Mouse (Mus musculus) hindbrain, embryonic 15.5 days (tissue): Measurements from ENCODE around the gene Taar2. TPM values are rescaled to one million over a fixed set of nuclear protein-coding genes. Genes with fewer than 3 reads are reported as not detected.
A peak's percentile ranks its signal among the peaks of the same experiment; 100 is the strongest.

ENCODE experiments used
- ATAC-seq: fragments of 200-750 bp; cut with Nextera tagmentation; 2 replicates; pipeline ENCODE4 v1.8.0; 2017; ENCODE audit warnings: low read depth, moderate number of reproducible peaks, moderate TSS enrichment; ENCODE audit not compliant: low FRiP score
- H3K27ac ChIP-seq: fragments of 300-500 bp; sonication (generic); replicated peaks from 2 replicates; pipeline ENCODE4 v1.5.1; 2015; ENCODE audit warnings: mild to moderate bottlenecking, inconsistent platforms
- H3K27me3 ChIP-seq: fragments of 300-500 bp; sonication (generic); 2 replicates; pipeline ENCODE4 v1.6.1; 2015; ENCODE audit warnings: control low read depth, inconsistent platforms
- H3K36me3 ChIP-seq: fragments of 300-500 bp; sonication (generic); 2 replicates; pipeline ENCODE4 v1.6.1; 2015; ENCODE audit warnings: control low read depth, inconsistent platforms
- H3K4me1 ChIP-seq: fragments of 300-500 bp; sonication (generic); replicated peaks from 2 replicates; pipeline ENCODE4 v1.6.1; 2015; ENCODE audit warnings: control low read depth, inconsistent platforms
- H3K4me2 ChIP-seq: fragments of 300-500 bp; sonication (generic); 2 replicates; pipeline ENCODE4 v1.6.1; 2015; ENCODE audit warnings: moderate library complexity, mild to moderate bottlenecking, inconsistent platforms
- H3K4me3 ChIP-seq: fragments of 300-500 bp; sonication (generic); 2 replicates; pipeline ENCODE4 v1.5.1; 2015; ENCODE audit warnings: mild to moderate bottlenecking, inconsistent platforms
- H3K9ac ChIP-seq: fragments of 300-500 bp; sonication (generic); 2 replicates; pipeline ENCODE4 v1.6.1; 2015; ENCODE audit warnings: inconsistent platforms
- H3K9me3 ChIP-seq: fragments of 300-500 bp; sonication (generic); 2 replicates; pipeline ENCODE4 v1.6.1; 2016; ENCODE audit warnings: control low read depth, inconsistent platforms
- WGBS: fragments of 180-500 bp; shearing (Covaris S2); methylation state at CpG from one replicate; pipeline ENCODE4 v1.1.7; 2015; 5-methylcytosine and 5-hydroxymethylcytosine counted together
- polyA plus RNA-seq: library from polyadenylated mRNA; unstranded; fragments of >200 nt; fragmentation: Nextera tagmentation; extraction: Ambion mirVana; gene quantifications from 2 replicates; pipeline ENCODE4 v1.2.1, GENCODE M21; 2015

The Taar2 gene
- polyA plus RNA-seq, 1 experiment from 2014 or later = not detected

DNA sequence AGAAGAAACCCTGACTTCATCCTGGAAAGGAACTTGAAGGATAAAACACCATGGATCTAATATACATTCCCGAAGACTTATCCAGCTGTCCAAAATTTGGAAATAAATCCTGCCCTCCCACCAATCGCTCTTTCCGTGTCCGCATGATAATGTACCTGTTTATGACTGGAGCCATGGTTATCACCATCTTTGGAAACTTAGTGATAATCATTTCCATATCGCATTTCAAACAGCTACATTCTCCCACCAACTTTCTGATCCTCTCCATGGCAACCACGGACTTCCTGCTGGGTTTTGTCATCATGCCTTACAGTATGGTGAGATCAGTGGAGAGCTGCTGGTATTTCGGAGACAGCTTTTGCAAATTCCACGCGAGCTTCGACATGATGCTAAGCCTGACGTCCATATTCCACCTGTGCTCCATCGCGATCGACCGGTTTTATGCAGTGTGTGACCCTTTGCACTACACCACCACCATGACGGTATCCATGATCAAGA lies 11.2 kb downstream of the Taar2 start, which contains the start of gene Taar3:
Taar3 (plus strand) TSS at position 51 of the 498 bp plus-strand sequence.
- no peaks in the 10 kb centered on the region for H3K27me3 ChIP-seq
- no peak for ATAC-seq
- H3K4me2 ChIP-seq = no peak within 1 kb of the TSS
- no peaks in the 10 kb centered on the region for H3K4me1 ChIP-seq
- WGBS = 78% methylated on average over 16 of the region's 16 CpGs
- no peaks in the 10 kb centered on the region for H3K36me3 ChIP-seq
- no peak within 1 kb of the TSS for H3K9ac ChIP-seq
- no peak within 1 kb of the TSS for H3K27ac ChIP-seq
- no peak within 1 kb of the TSS for H3K4me3 ChIP-seq
- no peaks in the 10 kb centered on the region for H3K9me3 ChIP-seq

DNA sequence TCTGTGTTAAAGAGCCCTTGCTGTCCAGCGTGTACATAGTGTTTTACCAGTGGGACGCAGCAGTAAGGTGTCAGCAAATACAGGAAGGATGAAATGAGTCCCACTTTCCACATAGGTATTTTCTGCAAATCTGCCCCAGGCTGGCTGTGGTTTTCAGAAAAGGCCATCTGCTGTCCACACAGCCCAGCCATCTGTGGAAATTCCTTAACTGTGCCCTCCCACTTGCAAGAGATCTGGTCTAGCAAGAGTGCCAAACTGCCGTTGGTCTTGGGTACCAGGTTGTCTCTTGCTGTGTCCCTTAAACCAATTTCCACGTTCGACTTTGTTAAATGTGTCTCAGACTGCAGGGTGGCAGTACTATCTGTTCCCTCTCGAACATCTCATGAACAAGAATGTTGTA lies 13.3 kb downstream of the Taar2 start:
- Histone ChIP-seq H3K36me3 (no peaks in the 10 kb centered on the region), H3K4me1 (no peaks in the 10 kb centered on the region), H3K9me3 (no peaks in the 10 kb centered on the region), H3K4me3 (no peak overlapping the region), H3K27ac (no peak overlapping the region), H3K9ac (no peak overlapping the region), H3K4me2 (no peak overlapping the region), H3K27me3 (no peaks in the 10 kb centered on the region)
- WGBS = 83% methylated on average over 6 of the region's 6 CpGs
- no peak for ATAC-seq

DNA sequence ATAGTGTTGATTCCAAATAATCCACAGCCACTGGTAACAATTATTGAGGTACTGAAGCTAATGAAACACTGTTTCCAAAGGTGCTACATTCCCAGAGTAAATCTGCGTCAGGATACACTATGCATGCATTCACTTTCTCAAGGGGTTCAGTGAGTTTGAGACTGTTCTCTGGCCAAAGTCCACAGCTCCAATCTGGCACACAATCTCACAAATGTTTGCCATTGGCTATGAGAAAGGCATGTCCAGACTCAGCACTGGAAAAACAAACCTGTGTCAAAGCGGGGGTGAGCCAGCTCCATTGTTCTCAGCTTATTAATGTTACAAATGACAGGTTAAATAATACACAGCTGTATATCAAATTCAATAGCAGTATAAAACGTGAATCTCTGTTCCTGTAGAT lies 20.7 kb downstream of the Taar2 start:
- Histone ChIP-seq H3K36me3 (no peaks in the 10 kb centered on the region), H3K4me2 (no peak overlapping the region), H3K9me3 (no peaks in the 10 kb centered on the region), H3K9ac (no peak overlapping the region), H3K4me3 (no peak overlapping the region), H3K4me1 (no peaks in the 10 kb centered on the region), H3K27me3 (no peaks in the 10 kb centered on the region), H3K27ac (no peak overlapping the region)
- WGBS = 65% methylated on average over 3 of the region's 3 CpGs
- ATAC-seq = no peak

DNA sequence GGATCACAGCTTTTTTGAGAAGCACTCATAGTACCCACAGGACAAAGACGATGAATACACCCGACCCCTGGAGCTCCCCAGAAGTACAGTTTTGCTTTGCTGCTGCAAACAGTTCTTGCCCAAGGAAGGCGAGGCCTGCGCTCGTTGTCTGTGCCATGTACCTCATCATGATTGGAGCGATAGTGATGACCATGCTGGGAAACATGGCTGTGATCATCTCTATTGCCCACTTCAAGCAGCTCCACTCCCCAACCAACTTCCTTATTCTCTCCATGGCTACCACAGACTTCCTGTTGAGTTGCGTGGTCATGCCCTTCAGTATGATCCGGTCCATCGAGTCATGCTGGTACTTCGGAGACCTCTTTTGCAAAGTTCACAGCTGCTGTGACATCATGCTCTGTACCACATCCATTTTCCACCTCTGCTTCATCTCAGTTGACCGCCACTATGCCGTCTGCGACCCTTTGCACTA lies 22.1 kb downstream of the Taar2 start, which contains the start of gene Taar4:
Taar4 (plus strand) TSS at position 51 of the 472 bp plus-strand sequence.
- Histone ChIP-seq H3K27me3 (no peaks in the 10 kb centered on the region), H3K9me3 (no peaks in the 10 kb centered on the region), H3K36me3 (no peaks in the 10 kb centered on the region), H3K27ac (no peak within 1 kb of the TSS), H3K9ac (no peak within 1 kb of the TSS), H3K4me2 (no peak within 1 kb of the TSS), H3K4me1 (no peaks in the 10 kb centered on the region), H3K4me3 (no peak within 1 kb of the TSS)
- 94% methylated on average over 13 of the region's 13 CpGs for WGBS
- no peak for ATAC-seq

DNA sequence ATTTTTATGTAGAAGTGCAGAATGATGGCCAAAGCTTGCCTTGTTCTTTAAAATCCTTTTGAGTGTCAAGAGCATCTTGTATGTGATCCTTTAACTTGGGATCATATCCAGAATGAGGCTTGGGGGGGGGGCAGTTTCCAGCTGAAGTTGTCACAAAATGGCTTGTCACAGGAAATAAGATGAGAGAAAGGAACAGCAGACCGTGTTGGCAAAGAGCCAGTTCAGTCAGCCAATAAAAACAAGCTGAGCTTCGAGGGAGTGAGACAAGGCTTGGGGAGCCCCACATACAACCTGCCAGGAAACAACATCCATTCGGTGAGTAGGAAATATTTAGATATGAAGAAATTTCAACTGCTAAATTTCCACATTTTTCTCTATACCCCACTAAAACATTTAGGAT lies 25.1 kb downstream of the Taar2 start:
- Histone ChIP-seq H3K27me3 (no peaks in the 10 kb centered on the region), H3K9ac (no peak overlapping the region), H3K36me3 (no peaks in the 10 kb centered on the region), H3K27ac (no peak overlapping the region), H3K9me3 (no peaks in the 10 kb centered on the region), H3K4me2 (no peak overlapping the region), H3K4me1 (no peaks in the 10 kb centered on the region), H3K4me3 (no peak overlapping the region)
- WGBS = 56% methylated on average over 3 of the region's 3 CpGs
- ATAC-seq = no peak

DNA sequence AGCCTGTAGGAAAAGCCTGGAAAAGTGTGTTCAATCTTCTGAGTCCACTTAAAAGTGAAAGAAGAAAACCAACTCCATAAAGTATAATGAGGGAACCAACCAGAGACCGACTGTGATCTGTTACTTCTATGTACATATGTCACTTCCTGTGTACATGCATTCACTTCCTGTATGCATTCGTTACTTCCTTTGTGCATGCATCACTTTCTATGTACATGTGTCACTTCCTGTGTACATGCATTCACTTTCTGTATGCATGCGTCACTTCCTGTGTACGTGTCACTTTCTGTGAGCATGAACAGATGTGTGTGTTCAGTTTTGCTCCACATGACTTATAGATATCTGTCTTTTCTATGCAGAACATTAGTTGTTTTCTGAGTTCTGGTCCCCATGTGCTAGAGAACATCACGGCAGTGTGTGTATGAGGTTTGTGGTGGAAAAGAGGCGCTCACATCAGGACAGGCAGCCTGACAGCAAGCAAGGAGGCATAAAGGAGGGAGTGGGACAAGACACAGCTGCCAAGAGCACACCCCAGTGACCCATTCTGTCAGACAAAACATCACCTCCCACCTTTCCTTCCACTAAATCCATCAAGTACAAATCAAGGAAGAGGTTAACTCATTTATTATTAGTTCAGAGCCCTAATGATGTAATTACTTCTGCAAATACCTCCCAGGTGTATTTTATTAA lies 26.7 kb downstream of the Taar2 start:
- no peak overlapping the region for H3K4me3 ChIP-seq
- H3K9ac ChIP-seq = no peak overlapping the region
- no peak overlapping the region for H3K4me2 ChIP-seq
- no peak overlapping the region for H3K27ac ChIP-seq
- H3K36me3 ChIP-seq = no peaks in the 10 kb centered on the region
- H3K27me3 ChIP-seq = no peaks in the 10 kb centered on the region
- H3K9me3 ChIP-seq = no peaks in the 10 kb centered on the region
- H3K4me1 ChIP-seq = no peaks in the 10 kb centered on the region
- no peak for ATAC-seq
- WGBS = 92% methylated on average over 6 of the region's 6 CpGs

DNA sequence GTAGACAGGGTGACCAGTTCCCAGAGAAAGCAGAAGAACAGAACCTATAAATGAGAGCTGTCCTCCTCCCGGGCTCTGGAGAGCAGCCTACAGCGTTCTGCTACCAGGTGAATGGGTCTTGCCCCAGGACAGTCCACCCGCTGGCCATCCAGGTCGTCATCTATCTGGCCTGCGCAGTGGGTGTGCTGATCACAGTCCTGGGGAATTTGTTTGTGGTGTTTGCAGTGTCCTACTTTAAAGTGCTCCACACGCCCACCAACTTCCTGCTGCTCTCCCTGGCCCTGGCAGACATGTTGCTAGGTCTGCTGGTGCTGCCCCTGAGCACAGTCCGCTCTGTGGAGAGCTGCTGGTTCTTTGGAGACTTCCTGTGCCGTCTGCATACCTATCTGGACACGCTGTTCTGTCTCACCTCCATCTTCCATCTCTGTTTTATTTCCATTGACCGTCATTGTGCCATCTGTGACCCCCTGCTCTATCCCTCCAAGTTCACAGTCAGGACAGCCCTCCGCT lies 32.3 kb downstream of the Taar2 start, which contains the start of gene Taar5:
Taar5 (plus strand) TSS at position 51 of the 510 bp plus-strand sequence.
- Histone ChIP-seq H3K9ac (no peak within 1 kb of the TSS), H3K36me3 (no peaks in the 10 kb centered on the region), H3K4me2 (no peak within 1 kb of the TSS), H3K27me3 (no peaks in the 10 kb centered on the region), H3K27ac (no peak within 1 kb of the TSS), H3K9me3 (no peaks in the 10 kb centered on the region), H3K4me3 (no peak within 1 kb of the TSS), H3K4me1 (no peaks in the 10 kb centered on the region)
- no peak for ATAC-seq
- WGBS = 93% methylated on average over 11 of the region's 11 CpGs

DNA sequence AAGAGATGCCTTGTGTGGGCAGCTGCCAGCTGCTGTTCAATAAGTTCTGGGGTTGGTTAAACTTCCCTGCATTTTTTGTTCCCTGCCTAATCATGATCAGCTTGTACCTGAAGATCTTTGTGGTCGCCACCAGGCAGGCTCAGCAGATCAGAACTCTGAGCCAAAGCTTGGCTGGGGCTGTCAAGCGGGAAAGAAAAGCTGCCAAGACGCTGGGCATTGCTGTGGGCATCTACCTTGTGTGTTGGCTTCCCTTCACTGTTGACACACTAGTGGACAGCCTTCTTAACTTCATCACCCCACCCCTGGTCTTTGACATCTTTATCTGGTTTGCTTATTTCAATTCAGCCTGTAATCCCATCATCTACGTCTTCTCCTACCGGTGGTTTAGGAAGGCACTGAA lies 32.9 kb downstream of the Taar2 start:
- H3K4me3 ChIP-seq = no peak overlapping the region
- no peaks in the 10 kb centered on the region for H3K9me3 ChIP-seq
- no peak overlapping the region for H3K4me2 ChIP-seq
- H3K27ac ChIP-seq = no peak overlapping the region
- no peaks in the 10 kb centered on the region for H3K27me3 ChIP-seq
- no peaks in the 10 kb centered on the region for H3K4me1 ChIP-seq
- H3K9ac ChIP-seq = no peak overlapping the region
- no peaks in the 10 kb centered on the region for H3K36me3 ChIP-seq
- no peak for ATAC-seq
- WGBS = 79% methylated on average over 5 of the region's 5 CpGs

DNA sequence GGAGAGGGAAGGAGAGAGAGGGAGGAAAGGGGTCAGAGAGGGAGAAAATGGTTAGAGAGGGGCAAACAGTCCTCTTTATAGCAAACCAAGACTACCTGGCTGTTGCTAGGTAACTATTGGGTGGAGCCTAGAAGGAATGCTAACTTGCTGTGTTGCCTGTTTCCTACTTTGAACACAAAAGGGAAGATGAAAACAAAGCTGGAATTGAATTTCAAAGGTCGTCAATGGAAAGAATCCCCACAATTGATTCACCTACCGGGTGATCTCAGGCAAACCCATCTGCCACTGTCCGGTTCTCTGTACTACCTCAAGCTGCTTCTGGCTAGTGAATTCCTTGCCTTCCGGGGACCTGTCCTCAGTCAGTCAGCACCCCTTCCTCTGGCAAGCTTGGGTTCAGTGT lies 39.6 kb downstream of the Taar2 start:
- Histone ChIP-seq H3K27me3 (0 out of 2 replicates have a peak, but pooled peaks cover 2% of the 10 kb centered on the region), H3K9ac (no peak overlapping the region), H3K9me3 (no peaks in the 10 kb centered on the region), H3K27ac (no peak overlapping the region), H3K4me2 (no peak overlapping the region), H3K4me3 (no peak overlapping the region), H3K36me3 (no peaks in the 10 kb centered on the region), H3K4me1 (no peaks in the 10 kb centered on the region)
- no peak for ATAC-seq
- WGBS = 40% methylated on average over 4 of the region's 4 CpGs

DNA sequence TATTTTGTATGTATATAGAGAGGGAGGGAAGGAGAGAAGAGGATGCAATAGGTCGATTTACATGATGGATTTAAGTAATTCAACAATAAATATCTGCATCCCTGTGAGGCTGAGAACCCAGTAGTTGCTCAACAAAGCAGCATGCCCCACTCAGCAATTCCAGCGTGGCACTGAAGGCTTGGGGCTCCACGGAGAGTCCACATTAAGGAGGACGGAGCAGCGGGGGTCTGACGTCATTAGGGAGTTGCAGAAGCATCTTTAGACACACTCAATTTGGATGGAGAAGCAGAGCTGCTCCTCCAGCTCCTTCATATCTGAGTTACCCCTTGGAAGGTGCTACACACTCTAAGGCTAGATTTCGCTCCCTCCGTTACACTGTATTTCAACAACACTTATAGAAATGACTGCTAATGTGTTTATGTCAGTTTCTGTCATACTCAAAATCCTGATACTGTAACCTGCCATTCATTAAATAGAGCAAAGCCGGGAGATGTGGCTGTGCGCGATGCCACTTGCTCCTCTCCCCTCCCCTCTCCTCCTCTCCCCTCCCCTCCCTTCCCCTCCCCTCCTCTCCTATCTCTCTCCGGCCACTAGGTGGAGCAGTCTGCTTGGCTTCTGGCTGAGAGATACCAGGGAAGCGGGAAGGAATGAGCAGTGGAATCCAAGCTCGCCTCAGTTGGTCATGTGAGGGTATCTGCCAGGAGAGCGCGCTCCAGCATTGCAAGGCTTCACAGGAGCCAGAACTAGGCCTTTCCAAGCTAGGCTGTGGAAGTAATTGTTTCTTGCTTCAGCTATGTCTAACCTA lies 40.7 kb downstream of the Taar2 start:
- Histone ChIP-seq H3K9me3 (no peaks in the 10 kb centered on the region), H3K27me3 (0 out of 2 replicates have a peak, but pooled peaks cover 2% of the 10 kb centered on the region), H3K36me3 (no peaks in the 10 kb centered on the region), H3K9ac (no peak overlapping the region), H3K4me2 (no peak overlapping the region), H3K4me3 (no peak overlapping the region), H3K4me1 (no peaks in the 10 kb centered on the region), H3K27ac (no peak overlapping the region)
- 39% methylated on average over 16 of the region's 16 CpGs for WGBS
- ATAC-seq = peak; percentile 76

DNA sequence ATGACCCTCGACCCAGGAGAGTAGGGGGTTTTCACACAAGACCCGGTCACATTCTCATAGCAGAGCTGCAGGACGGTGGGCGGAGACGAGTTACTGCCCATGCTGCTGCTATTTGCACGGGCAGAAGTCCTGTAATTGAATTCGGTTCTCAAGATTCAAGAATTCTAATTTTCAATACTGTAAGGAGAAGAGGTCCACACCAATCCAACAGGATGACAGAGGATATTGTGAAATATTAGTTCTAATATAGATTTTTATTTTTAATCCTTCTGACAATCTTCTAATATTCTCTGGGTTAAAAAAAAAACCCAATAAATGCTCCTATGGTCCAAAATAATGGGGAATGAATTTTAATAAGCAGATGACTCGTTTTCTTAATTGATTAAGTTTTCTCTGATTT lies 47.2 kb downstream of the Taar2 start, which contains the start of gene Taar6:
Taar6 (minus strand) TSS at position 101 of the 400 bp plus-strand sequence.
- ATAC-seq = no peak
- 73% methylated on average over 8 of the region's 8 CpGs for WGBS
- H3K4me3 ChIP-seq = no peak within 1 kb of the TSS

DNA sequence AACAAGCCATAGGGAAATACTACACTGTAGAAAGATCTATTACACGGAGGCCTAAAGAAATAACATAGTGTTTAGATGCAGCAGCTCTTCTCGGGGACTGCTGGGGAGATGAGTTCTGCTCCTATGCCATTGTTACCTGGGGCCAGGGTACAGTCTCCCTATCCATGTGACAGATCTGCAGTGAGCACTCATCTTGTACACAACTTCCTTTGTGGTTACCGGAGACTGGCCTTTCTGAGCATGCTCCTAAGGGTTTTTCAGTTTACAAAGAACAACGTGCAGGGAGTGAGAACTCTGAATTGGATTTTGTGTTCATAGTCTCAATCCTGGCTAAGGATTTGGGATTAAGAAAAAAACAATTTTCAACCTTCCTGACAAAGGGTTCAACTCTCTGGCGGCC lies 48.0 kb downstream of the Taar2 start:
- H3K9ac ChIP-seq = no peak overlapping the region
- H3K4me3 ChIP-seq = no peak overlapping the region
- H3K4me1 ChIP-seq = no peaks in the 10 kb centered on the region
- no peak overlapping the region for H3K27ac ChIP-seq
- no peaks in the 10 kb centered on the region for H3K36me3 ChIP-seq
- no peaks in the 10 kb centered on the region for H3K9me3 ChIP-seq
- H3K4me2 ChIP-seq = no peak overlapping the region
- no peak for ATAC-seq
- no peaks in the 10 kb centered on the region for H3K27me3 ChIP-seq
- 82% methylated on average over 5 of the region's 5 CpGs for WGBS

More for the DNA sequence above, 47.2 kb downstream of the Taar2 start, which contains the start of gene Taar6:
- no peak within 1 kb of the TSS for H3K9ac ChIP-seq
- no peaks in the 10 kb centered on the region for H3K9me3 ChIP-seq
- H3K4me2 ChIP-seq = no peak within 1 kb of the TSS
- H3K36me3 ChIP-seq = no peaks in the 10 kb centered on the region
- no peak within 1 kb of the TSS for H3K27ac ChIP-seq
- H3K27me3 ChIP-seq = no peaks in the 10 kb centered on the region
- no peaks in the 10 kb centered on the region for H3K4me1 ChIP-seq
